Mouse (Mus musculus): ENCODE measurements at regions not wholly inside any gene's neighbourhood (a gene's known extent, or its start where the extent isn't known, plus 50 kb on each side); places are given as distances from the start of the nearest gene placed in this dataset.

- TF ChIP-seq GATA1 (IDR thresholded peaks at IDR 0.05; ENCODE audit: borderline replicate concordance, low read length) (no peak), FLI1 (IDR thresholded peaks at IDR 0.05; ENCODE audit: low read length) (no peak)
These were observed 62.9 kb upstream of the Klf14 start for GRCm38 (mm10) chr6:31021776-31022175.

Data from megakaryocyte, embryonic 14.5 days (primary cell).